Mouse (Mus musculus) right cerebral cortex, adult 18-20 months (tissue): ENCODE data around the gene Ptprz1.
A peak's percentile ranks its signal among the peaks of the same experiment; 100 is the strongest.

Source experiments
- DNase-seq: peaks from one replicate; pipeline ENCODE4 v3.0.0; 2022; ENCODE audit warnings: mixed read lengths

Ptprz1 gene

DNA sequence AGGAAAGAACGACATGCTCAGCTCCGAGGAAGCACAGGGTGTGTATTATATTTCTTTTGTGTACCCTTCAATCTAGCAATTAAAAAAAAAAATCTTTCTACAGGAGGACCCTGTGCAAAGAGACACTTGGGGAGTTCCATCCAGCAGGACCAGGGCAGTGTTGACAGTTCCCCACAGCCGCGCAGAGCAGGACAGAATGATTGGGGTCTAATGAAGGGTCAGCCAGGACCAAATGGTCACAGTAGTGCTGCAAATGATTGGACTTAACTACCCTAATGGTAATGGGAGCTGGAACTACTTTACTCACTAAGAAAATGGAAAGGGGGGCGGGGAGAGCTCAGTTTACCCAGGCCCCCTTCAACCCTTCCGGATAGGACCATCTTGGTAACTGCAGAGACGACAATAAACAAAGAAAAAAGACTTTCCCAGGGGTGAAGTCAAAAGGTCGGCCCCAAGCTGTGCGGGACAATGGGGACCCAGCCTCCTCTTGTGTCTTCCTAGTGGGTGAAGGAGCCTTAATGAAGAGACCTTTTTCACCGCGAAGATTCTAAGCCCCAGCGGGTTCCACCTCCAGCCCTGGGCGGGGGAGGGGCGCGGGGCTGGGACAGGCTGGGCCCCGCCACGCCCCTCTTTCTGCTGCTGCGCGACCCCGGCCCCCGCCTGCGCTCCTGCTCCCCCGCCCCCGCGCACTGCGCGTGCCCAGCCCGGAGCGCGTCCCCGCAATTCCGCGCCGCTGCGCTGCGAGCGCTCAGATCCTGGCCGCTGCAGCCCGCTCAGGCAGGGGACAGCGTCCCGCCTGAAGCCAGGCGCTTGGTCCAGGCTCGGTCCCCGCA lies at the start of gene Ptprz1:
Gene Ptprz1, plus strand, starts transcription at position 722 of the 833 bp plus-strand sequence.
- peak; percentile 71 for DNase-seq

DNA sequence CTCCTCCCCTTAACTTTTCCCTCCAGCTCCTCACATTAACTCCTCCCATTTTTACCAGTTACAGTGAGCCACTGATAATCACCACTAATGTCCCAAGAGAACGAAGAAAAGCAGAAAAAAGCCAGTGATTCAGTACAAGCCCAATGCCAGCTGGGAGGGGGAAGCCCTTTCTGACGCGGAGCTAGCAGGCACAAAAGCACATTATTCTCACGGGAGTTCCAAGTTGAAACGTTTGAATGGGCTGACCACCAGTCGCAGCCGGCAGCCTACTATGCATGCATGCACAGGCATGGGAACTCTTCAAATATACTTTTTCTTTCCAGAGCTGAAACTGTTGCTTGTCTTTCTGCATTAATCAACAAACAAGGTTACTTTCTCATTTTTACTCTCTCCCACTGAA lies 41.7 kb upstream of the Ptprz1 start:
- peak; percentile 13 for DNase-seq

DNA sequence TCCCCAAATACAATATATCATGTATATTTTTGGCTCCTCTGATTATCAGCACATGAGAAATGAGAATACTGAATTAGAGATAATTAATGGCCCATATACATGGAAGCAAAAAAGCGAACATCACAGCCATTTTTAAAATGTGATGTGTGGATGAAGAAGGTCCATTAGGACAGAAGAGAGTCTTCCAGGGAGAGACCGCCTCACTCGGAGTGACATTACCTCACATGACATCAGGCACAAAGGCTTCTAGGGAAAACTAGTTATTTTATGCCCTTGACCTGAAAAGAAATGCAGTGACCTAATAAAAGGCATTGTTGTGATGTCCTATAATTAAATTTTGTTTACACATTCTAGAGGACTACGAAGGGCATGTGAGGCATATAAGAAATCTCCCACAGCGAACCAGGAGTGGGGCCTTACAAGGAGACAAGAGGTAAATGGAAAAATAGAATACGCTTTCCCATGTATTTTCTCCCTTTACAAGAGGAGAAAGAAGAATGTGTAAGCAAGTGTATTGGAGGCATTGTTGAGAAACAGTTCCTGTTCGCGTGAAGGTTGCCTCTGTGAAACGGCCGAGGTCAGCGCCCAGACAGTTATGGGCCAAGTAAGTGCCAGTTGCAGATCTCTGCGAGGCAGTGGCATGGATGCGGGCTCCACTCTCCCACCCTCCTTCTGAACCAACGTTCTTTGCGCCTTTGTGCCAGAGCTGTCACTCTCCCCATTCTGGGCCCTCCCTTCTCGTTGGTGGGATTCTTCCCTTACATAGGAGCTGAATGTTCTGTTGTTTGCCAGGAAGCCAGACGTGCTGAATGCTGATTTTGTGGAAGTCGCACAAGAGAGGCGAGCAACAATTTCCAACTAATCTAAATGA lies 41.0 kb upstream of the Ptprz1 start:
- DNase-seq, result peak; percentile 3

DNA sequence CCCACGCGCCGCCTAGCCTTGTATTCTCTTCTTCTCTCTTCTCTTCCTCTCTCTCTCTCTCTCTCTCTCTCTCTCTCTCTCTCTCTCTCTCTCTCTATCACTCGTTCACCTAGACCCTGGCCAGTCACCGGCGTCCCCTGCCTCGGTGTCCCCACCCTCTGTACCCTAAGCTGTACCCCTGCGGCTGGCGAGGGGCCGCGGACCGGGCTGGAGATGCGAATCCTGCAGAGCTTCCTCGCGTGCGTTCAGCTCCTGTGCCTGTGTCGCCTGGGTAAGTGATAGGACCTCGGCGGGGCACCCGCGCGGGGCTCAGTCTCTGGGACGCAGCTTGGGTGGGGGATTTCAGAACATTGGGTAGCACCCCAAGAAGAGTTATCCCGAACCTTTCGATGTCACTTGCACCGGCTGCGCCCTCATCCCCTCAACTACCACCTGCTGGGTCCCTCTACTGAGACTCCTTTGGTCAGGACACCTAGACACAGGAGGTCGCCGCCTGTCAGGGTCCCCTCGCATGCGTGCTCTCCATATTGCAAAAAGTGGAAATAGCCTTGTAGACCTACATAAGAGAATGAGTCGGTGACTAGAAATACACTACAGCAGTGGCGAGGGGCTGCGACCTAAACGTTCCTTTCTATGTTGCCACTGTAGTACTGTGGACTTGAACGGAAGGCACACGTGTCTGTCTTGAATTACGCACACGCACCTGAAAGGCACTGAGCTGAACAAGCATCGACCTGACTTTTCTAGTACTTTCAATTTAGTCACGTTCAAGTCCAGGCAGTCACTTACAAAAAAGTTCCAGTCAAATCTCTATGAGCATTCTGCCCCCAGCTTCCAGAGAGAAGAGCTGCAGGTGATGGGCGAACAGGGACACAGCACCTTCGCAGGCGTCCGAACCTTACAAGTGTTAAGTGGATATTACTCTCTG lies 576 bp downstream of the Ptprz1 start:
- peak; percentile 15 for DNase-seq

DNA sequence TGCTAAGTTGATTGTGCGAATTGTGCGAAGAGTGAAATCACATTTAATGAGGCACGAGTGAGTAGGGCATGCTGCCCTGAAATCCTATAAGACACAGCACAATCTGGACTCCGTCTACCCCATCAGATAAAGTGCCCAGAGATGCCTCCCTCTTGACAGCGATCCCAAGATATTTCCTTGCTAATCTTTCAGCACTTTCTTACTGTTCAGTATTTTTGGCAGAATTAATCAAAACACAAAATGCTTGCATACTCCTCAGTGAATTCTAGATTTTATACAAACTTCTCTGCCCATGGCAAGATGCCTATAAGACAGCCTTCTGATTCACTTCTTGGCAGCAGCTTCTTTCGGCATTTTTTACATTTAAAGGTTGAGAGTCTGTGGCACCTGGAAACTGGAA lies 12.7 kb downstream of the Ptprz1 start:
- DNase-seq, result no peak

DNA sequence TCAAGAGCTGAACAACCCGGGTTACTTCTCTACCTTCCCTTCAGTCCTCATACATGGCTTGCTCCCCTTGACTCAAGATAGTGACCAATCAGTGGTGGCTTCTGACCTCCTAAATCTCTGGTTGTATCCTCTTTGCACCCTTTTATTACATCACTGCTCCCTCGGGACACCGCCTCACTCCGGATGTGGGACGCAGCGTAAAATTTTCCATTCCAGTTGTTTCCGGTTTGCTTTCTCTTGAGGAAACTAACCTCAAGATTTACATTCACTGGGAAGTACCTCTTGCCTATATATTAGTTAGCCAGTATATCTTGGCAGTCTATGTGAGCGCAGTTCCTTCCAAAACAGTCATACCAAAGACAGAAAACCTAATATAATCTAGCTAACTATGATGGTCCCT lies 14.0 kb downstream of the Ptprz1 start:
- no peak for DNase-seq

DNA sequence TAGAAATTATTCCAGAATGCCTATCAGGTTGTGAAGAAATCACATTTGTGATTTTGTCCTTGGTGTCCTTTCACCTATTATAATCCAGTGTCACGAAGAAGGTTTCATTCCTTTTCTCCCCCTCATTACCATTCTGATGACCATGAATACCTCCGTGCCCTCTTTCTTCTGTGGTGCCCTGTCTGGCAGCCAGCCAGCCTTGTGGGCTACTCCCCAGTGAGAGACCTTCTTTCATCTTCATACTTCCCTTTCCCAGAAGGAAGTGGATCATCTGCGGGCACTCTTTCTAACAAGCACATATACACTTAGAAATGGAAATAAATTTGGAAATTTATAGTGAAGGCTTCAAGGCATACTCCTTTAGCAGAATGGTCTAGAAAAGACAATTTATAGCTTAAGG lies 26.7 kb downstream of the Ptprz1 start:
- DNase-seq, result no peak

DNA sequence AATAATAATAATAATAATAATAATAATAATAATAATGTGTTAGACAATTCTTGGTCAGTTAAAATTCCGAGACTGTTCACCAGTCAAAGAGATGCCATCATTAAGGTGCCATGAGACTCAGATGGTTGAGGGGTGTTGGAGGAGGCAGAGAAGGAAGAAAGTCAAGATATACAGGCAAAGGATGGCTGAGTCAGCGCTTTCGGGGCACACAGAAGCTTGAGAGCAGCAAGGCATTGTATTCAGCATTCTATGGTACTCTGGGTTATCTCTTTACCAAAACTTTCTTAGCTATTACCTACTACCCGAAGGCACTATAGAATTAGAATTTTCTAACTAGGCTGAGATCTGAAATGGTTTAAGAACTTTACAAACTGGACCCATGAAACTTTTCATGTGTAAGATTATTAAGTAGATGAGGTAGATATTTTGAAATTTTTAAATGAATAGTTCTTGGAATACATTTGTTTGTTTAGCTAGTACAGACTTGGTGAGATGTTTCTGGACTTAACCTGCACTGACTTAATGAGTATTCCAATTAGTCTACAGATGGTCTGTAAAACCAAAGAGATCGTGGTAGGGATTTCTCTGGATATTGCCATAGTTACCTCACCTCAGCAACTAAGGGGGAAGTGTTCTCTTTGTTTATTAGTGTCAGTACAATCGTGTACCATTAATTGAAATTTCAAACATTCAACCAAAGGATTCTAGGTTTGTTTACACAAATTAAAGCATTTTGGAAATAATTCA lies 33.4 kb downstream of the Ptprz1 start:
- no peak for DNase-seq

DNA sequence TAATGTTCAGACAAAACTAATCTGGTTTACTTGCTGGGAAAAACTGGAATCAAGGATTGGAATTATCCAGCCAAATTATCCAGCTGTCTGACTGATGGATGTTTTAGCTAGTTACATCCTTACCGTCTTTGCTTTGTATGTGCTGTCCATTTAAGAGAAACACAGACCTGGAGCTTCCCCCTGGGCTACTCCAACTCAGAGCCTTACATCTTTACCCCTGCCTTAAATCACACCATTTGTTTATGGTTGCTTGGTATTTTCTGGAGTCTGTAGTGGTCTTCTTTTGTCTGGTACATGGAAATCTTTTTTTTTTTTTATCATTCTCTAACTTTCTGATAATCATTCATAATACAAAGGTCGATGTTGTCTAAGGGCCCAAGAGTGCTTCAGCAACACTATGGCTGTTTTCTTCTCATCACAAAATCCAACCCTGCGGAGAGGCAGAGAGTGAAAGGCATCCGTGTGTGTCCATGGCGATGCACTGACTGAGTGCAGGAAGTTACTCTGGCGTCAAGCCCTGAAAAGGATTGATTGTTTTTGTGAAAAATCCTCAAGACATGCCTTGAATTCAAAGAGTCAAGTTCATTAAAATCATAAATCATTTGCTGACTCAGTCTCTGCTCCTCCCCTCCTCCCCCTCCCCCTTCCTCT lies 34.1 kb downstream of the Ptprz1 start:
- no peak for DNase-seq

DNA sequence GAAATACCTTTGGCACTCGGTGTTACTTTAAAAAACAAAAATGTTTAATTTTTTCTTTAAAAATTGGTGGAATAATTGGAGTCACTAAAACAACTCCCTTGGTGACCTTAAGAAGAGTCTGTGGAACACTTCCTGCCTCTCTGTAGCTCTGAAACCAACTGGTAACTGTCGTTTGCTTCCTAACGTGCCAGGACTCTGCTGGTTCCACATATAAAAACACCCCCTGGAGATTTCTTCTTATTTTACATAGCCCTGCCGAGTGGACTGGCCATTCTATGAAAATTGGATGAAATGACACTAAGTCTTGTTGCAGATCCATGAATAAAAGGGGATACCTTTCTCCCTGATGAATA lies 34.6 kb downstream of the Ptprz1 start:
- DNase-seq, result no peak

DNA sequence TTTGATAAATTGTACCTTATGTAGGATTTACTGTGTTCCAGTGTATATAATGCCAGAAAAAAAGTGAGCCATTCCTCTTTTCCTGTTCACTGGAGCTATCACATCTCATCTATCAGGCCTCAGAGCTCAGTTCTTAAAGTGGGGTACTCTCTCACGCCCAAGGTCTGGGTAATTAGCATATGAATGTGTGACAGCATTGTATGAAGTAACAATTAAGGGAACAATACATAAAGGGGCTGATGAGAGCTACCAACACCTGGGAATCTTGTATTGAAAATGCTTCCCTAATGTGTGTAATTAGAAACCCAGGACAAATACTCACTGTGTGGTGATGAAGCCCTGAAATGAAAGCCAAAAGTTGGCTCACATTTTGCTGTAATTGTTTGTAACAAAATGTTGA lies 47.6 kb downstream of the Ptprz1 start:
- DNase-seq, result no peak

DNA sequence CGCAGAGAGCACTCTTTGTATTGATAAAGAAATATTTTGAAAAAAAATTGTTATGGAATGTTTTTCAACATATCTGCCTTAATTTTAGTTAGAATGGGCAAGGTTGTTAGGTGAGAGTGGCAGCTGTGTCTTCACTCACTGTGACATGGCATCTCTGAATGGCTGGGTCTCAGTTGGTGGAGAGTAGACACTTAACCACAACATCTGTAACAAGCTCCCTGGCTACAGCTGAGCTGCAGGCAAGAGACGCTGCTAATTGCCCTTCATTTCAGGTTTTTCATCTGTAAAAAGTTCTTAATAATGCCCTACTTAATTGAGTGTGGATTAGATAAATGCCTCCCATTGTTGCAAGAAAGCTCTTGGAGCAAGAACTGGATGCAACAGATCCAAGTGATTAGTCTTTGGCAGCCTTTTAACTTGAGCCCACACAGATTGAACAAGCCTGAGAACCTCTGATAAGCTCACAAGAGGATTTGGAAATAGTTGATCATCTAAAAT lies 57.5 kb downstream of the Ptprz1 start:
- DNase-seq, result no peak

DNA sequence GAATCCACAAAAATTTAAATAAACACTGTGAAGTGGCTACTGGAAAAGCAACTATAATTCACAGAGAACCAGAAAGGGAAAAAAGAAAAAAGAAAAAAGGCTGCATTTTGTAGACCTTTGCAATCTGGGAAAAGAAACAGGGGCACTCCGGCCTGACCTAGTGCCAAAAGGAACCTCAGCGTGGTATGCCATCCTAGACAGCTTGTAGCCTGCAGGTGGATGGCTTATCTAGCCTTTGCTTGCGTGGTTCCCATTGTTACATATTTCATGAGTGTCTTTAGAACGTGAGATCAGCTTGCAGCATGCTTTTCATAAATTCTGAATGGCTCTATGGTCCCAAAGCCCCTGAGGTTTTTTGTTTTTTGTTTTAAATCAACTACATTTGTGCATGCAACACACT lies 61.8 kb downstream of the Ptprz1 start:
- no peak for DNase-seq

DNA sequence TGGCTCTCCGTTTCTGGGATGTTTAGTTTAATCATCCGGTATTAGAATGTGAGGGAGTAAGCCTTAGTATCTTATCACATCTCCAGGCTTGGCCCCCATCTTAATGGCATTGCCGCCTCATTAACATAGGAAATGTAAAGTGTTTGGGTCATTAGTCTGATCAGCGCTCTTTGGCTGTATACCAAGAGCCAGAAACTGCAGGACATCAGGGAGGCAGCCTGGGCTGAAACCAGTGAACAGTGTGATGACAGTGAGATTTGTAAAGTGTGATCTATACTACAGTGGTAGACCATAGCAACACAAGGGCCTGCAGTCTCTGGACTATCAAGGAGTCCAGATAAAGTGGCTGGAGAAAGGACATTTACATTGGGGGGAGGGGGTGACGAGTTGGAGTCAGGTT lies 62.2 kb downstream of the Ptprz1 start:
- no peak for DNase-seq

DNA sequence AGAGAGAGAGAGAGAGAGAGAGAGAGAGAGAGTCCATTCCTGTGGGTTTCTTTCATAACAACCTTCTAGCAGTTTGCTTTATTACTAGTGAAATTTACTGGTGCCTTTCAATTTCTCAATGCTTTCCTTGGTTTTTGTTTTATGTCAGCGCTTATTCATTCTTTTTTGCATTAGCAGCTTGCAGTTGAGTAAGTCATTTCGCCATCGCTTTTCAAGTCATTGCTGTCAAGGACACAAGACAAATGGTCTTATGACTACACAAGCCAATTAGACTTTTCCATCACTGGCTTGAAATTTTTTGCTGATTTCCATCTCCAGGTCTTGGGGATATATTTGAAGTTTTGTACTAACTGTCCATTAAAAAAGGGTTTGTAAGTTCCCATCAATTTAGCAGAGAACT lies 68.9 kb downstream of the Ptprz1 start:
- DNase-seq, result no peak

DNA sequence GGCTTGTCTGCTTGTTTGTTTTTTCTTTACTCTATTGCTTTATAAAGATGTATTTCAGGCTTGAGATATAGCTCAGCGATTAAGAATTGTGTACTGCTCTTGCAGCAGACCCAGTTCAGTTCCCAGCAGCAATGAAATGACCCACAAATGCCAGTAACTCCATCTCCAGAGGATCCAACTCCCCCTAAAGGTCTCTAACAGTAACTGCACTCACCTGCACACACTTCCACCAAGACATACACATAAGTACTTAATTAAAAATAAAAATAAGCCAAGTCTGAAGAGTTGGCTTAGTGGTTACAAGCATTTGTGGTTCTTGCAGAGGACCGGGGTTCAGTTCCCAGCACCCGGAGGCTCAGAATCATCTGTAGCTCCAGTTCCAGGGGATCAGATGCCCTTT lies 88.1 kb downstream of the Ptprz1 start:
- DNase-seq, result no peak

DNA sequence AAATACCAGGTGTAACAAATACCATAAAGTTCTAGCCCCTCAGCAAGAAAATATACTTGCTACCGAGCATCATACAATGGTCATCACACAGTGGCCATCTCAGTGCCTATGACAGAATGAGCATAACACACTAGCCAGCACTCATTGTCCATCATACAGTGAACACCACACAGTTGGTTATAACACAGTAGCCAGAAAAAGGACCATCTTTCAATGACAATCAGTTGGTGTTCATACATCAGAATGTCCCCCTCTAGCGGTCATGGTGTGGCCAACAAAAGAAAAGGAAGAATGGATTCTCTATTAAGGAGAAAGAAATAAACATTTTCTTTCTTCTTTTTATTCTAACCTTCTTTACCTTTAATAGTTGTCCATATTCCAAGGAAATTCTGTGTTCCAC lies 92.8 kb downstream of the Ptprz1 start:
- DNase-seq, result no peak

DNA sequence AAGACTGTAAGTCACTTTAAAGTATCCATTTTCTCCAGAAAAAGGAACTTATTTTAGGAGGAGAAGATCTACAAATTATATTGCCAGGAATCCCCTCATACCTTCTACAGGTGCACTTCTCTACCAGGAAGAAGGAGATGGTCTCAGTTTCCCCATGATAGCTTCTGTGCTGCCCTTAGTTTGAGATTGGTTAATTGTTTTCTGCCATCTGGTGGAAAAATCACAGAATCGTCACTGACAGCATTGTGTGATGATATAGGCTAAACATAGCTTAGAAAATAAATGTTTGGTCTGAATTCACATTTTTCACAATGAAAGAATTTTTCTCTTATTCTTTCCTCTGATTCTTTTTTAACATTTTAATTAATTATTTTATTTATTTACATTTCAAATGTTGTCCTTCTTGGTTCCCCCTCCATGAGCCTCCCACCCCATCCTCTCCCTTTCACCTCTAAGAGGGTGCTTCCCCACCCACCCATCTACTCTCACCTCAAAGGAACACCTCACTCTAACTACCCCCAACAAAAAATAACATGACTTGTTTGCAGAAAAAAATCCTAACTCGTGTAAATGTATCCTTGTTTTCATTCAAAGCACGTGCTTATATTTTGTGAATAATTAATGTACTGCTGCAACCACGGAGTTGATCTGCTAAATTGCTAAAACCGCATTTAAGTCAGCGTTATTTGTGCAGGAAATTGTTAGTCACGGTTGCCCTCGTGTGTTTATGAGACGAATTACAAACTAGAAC lies 108.6 kb downstream of the Ptprz1 start:
- peak; percentile 1 for DNase-seq

DNA sequence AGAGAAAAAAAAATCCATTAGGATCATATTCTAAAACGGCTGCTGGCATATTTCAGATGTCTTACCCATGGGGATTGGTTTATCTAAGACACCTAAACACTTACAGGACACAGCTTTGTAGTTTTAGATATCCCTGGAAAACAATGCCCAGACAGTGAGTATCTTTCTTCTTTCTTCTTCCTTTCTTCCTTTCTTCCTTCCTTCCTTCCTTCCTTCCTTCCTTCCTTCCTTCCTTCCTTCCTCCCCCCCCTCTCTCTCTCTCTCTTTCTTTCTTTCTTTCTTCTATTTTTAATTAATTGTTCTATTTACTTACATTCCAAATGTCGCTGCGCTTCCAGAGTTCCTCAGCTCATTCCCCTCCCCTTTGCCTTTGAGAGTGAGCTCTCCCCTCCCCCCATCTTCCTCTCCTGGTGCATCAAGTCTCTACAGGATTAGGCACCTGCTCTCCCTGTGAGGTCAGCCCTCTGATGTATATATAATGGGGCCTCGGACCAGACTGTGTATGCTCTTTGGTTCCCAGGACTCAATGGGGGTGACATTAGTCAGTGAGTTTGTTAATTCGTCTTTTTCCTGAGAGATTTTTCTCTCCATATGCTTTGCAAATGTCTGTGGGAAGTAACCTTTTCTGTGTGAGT lies 109.3 kb downstream of the Ptprz1 start:
- DNase-seq, result no peak

DNA sequence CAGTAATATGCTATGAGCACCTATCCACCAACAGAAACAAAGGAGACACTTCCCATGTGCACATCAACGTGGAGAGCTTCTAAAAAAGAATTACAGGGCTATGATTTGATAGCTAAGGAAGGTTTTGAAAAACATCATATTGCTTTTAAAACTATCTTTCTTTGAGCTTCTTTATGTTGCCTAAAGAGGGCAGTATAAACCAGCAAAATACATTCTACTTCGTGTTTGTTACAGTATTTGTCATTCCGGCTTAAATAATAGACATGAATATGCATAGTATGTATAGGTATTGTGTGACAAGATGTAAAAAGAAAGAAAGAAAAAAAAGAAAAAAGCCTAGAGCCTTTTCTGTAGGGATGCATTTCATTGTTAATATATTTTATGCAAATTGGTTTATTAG lies 127.8 kb downstream of the Ptprz1 start:
- DNase-seq, result no peak
